Mouse (Mus musculus) spleen, adult 2 months (tissue): ENCODE measurements around the gene Ift43. TPM values are rescaled to one million over a fixed set of nuclear protein-coding genes. Genes with fewer than 3 reads are reported as not detected.

ENCODE experiments used
- DNase-seq, 2 experiments: peaks; one replicate each; pipeline versions ENCODE4 v3.0.0 to v3.0.0-alpha.2; 2012 to 2021; ENCODE audit warnings: low spot score in 2 of 2, low read depth in 1 of 2
- H3K27ac ChIP-seq: fragments of 200-500 bp; 2 replicates; pipeline ENCODE4 v1.5.1; 2012; ENCODE audit warnings: low read length, inconsistent platforms; ENCODE audit not compliant: insufficient read depth
- H3K27me3 ChIP-seq: fragments of 200-500 bp; 2 replicates; pipeline ENCODE4 v1.6.1; 2012; ENCODE audit warnings: mild to moderate bottlenecking, moderate library complexity, low read length, inconsistent platforms; ENCODE audit not compliant: control insufficient read depth, insufficient read depth
- H3K36me3 ChIP-seq: fragments of 200-500 bp; 2 replicates; pipeline ENCODE4 v1.6.1; 2012; ENCODE audit warnings: mild to moderate bottlenecking, low read length, inconsistent platforms; ENCODE audit not compliant: control insufficient read depth, insufficient read depth
- H3K4me1 ChIP-seq: fragments of 200-500 bp; 2 replicates; pipeline ENCODE4 v1.6.1; 2011; ENCODE audit warnings: inconsistent platforms; ENCODE audit not compliant: control insufficient read depth, insufficient read depth, insufficient read length
- H3K4me3 ChIP-seq: fragments of 200-500 bp; 2 replicates; pipeline ENCODE4 v1.5.1; 2011; ENCODE audit warnings: mild to moderate bottlenecking, inconsistent platforms; ENCODE audit not compliant: insufficient read depth, insufficient read length; ENCODE audit errors: extremely low read depth
- CTCF ChIP-seq: fragments of 200-500 bp; IDR thresholded peaks from 2 replicates; pipeline ENCODE4 v1.5.1; 2011; ENCODE audit warnings: mild to moderate bottlenecking, inconsistent platforms; ENCODE audit not compliant: insufficient read depth, insufficient read length, insufficient replicate concordance; ENCODE audit errors: extremely low read depth
- POLR2A ChIP-seq: fragments of 200-500 bp; IDR thresholded peaks from 2 replicates; pipeline ENCODE4 v1.6.1; 2011; ENCODE audit warnings: low read depth, low read length, inconsistent platforms
- WGBS: fragments of 180-500 bp; shearing (Covaris S2); methylation state at CpG from one replicate; pipeline ENCODE4 v1.1.7; 2018; 5-methylcytosine and 5-hydroxymethylcytosine counted together
- polyA plus RNA-seq: library from polyadenylated mRNA; depleted of rRNA; stranded (reverse); fragments of >200 nt; gene quantifications from 2 replicates; pipeline ENCODE4 v1.2.3, GENCODE M21; 2012

The Ift43 gene
- polyA plus RNA-seq, 1 experiment: 2.6 TPM

DNA sequence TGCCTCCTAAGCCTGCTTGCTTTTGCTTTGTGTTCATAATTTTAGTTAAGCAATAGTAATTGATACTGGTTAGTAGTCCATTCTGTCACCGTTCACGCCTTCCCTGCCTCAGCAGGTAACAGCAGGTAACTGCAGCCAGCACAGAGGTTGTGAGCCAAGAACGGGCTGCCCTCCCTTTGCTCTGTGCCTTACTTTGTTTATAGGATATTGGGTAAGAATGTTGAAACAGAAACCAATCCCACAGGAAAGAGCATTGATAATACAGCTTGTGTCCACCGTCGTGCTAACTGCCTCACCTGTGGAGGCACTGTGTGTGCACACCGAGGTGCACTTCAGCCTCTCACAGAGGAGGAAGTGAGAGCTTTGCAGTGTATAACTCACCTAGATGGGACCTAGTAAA is 66.7 kb downstream of the Ift43 start:
- no peaks in the 10 kb centered on the region for H3K27me3 ChIP-seq
- no peaks in the 10 kb centered on the region for H3K36me3 ChIP-seq
- no peak overlapping the region for H3K4me3 ChIP-seq
- no peak for DNase-seq
- H3K4me1 ChIP-seq: no peaks in the 10 kb centered on the region
- WGBS: 87% methylated on average over 6 of the region's 6 CpGs
- no peak for TF ChIP-seq POLR2A
- no peak for TF ChIP-seq CTCF
- H3K27ac ChIP-seq: no peak overlapping the region

DNA sequence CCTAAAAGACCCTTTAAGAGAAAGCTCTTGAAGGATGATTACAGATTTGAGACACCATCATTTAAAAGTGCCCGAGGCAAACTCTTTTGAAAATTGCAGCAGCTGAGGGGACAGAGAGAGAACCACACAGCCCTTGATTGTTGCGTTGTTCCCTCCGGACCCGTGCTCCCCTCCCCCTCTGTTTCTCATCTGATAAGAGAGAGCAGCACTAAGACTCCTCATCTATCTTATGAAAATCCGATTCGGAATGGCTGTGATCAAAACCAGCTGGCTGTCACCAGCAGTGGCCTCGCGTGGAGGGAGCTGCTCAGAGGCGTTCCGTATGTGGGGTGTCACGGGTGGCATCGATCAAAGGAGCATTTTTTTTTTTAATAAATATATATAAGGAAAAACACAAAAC is 69.6 kb downstream of the Ift43 start:
- DNase-seq: no peak
- H3K36me3 ChIP-seq: no peaks in the 10 kb centered on the region
- H3K4me1 ChIP-seq: no peaks in the 10 kb centered on the region
- no peak overlapping the region for H3K27ac ChIP-seq
- no peak overlapping the region for H3K4me3 ChIP-seq
- 87% methylated on average over 12 of the region's 12 CpGs for WGBS
- TF ChIP-seq CTCF: no peak
- H3K27me3 ChIP-seq: no peaks in the 10 kb centered on the region

DNA sequence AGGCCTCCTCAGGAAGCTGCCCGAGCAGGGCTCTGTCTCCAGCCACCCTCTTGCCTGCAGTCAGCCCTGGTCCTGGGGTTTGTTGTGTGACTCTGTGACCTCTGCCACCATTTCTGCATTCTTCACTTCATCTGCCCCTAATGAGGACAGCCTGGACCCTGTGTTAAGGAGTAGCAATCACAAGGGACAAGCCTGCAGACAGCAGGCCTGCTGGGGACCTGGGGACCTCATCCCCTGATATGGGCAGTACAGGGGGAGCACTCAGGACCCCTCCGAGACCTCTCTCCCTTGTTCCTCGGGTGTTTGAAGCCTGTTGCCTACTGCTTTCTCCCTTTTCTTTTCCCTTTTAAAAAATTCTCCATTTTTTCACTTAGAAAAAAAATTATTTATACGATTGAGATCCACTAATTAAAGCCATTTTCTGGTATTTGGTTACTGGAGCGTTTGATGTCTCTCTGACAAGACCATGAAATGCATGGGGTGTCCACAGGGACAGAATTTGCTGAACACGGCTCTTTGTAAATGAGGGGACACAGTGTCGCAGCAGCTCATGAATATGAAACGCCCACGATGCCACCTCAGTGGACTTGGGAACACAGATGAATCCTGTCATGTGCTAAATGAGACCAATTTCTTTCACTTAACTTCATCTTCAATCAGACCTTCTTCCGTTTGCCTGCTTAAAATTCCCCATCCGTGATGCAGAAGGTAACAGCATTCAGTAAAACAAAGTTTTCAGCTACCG is 71.0 kb downstream of the Ift43 start:
- Histone ChIP-seq H3K27me3 (no peaks in the 10 kb centered on the region), H3K4me3 (no peak overlapping the region), H3K4me1 (no peaks in the 10 kb centered on the region), H3K36me3 (no peaks in the 10 kb centered on the region), H3K27ac (no peak overlapping the region)
- TF ChIP-seq POLR2A: no peak
- no peak for TF ChIP-seq CTCF
- WGBS: 88% methylated on average over 12 of the region's 12 CpGs
- no peak for DNase-seq

DNA sequence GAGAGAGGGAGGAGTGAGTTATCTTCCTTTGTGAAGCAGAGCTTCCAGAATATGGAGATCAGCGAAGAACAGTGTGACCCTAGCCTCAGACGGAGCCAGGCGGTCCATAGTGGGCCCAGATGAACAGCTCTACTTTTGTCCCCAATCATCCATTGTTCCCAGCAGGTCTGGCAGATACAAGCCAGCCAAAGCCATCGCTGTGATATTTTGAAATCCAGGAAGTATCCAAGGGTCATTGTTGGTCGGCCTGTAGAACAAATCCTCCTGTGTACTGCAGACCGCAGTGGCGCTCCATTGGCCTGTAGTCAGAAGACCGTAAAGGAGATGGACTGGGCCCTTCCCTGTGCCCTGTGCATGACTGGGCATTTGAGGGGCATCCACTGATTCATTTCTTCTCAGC is 72.8 kb downstream of the Ift43 start:
- DNase-seq: no peak
- H3K4me1 ChIP-seq: no peaks in the 10 kb centered on the region
- no peak overlapping the region for H3K27ac ChIP-seq
- H3K4me3 ChIP-seq: no peak overlapping the region
- WGBS: 90% methylated on average over 8 of the region's 8 CpGs
- H3K36me3 ChIP-seq: no peaks in the 10 kb centered on the region
- TF ChIP-seq POLR2A (no peak), CTCF (no peak)
- no peaks in the 10 kb centered on the region for H3K27me3 ChIP-seq

DNA sequence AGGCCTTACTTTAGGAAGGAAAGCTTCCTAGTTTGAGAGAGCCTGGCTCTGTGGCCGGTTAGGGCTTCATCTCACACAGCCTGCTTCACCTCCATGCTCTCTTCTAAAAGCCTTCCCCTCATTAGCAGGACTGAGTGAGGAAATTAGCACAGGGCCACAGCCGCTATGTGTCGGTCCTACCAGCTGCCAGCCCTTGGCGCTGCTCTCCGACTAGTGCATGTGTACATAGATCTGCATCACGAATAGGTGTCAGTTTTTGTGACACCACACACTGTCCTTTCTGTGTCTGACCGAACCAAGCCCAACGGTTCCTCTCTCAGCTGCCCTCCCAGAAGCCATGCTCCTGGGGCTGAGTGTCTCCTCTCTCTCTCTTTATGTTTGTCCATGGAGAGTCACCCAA is 74.8 kb downstream of the Ift43 start:
- no peaks in the 10 kb centered on the region for H3K27me3 ChIP-seq
- 97% methylated on average over 8 of the region's 8 CpGs for WGBS
- no peaks in the 10 kb centered on the region for H3K36me3 ChIP-seq
- no peak overlapping the region for H3K27ac ChIP-seq
- no peak for DNase-seq
- TF ChIP-seq CTCF: no peak
- TF ChIP-seq POLR2A: no peak
- no peak overlapping the region for H3K4me3 ChIP-seq
- no peaks in the 10 kb centered on the region for H3K4me1 ChIP-seq

GRCm38 (mm10) chr12:86157894-86158444 is 75.6 kb downstream of the Ift43 start:
- TF ChIP-seq POLR2A (no peak), CTCF (no peak)
- Histone ChIP-seq H3K36me3 (no peaks in the 10 kb centered on the region), H3K4me3 (no peak overlapping the region), H3K27ac (no peak overlapping the region), H3K27me3 (no peaks in the 10 kb centered on the region), H3K4me1 (no peaks in the 10 kb centered on the region)
- DNase-seq: no peak
- 57% methylated on average over 8 of the region's 8 CpGs for WGBS
